Mouse (Mus musculus): Measurements from ENCODE around the gene Ccdc62. TPM values are rescaled to one million over a fixed set of nuclear protein-coding genes. Genes with fewer than 3 reads are reported as not detected.

Gene Ccdc62
- 5.0 and 6.6 TPM in 2 replicates for polyA plus RNA-seq (2015; fragmentation: Nextera tagmentation; extraction: Ambion mirVana)

GRCm38 (mm10) chr5:123930508-123930989 lies at the start of gene Ccdc62:
Gene Ccdc62 (plus strand): TSS chr5:123930679.
- peak; percentile 97 for ATAC-seq (ENCODE audit: low FRiP score)
- WGBS = under 1% methylated on average over 56 of the region's 56 CpGs
- H3K9ac ChIP-seq (replicated peaks) = peak within 1 kb of the TSS; percentile 94

GRCm38 (mm10) chr5:123880778-123881177 lies 49.7 kb upstream of the Ccdc62 start:
- H3K4me3 ChIP-seq (replicated peaks) = no peak overlapping the region
- no peaks in the 10 kb centered on the region for H3K27me3 ChIP-seq (replicated peaks)
- H3K4me2 ChIP-seq = no peak overlapping the region
- no peaks in the 10 kb centered on the region for H3K4me1 ChIP-seq
- 80% methylated on average over 14 of the region's 14 CpGs for WGBS
- no peak overlapping the region for H3K27ac ChIP-seq (replicated peaks)
- no peaks in the 10 kb centered on the region for H3K9me3 ChIP-seq (replicated peaks)
- no peaks in the 10 kb centered on the region for H3K36me3 ChIP-seq
- no peak overlapping the region for H3K9ac ChIP-seq (replicated peaks)
- ATAC-seq (ENCODE audit: low FRiP score) = no peak

More at GRCm38 (mm10) chr5:123930508-123930989, at the start of gene Ccdc62:
- peak within 1 kb of the TSS; percentile 70 for H3K4me2 ChIP-seq
- H3K36me3 ChIP-seq = peaks cover 28% of the 10 kb centered on the region
- H3K4me3 ChIP-seq (replicated peaks) = peak within 1 kb of the TSS; percentile 79
- peaks cover 8% of the 10 kb centered on the region; the same call in 1 of the 2 replicates for H3K4me1 ChIP-seq
- H3K9me3 ChIP-seq (replicated peaks) = no peaks in the 10 kb centered on the region
- no peaks in the 10 kb centered on the region for H3K27me3 ChIP-seq (replicated peaks)
- peak within 1 kb of the TSS; percentile 92 for H3K27ac ChIP-seq (replicated peaks)

- Histone ChIP-seq H3K4me2 (no peak overlapping the region), H3K4me3 (replicated peaks) (no peak overlapping the region), H3K9ac (replicated peaks) (no peak overlapping the region), H3K36me3 (no peaks in the 10 kb centered on the region), H3K9me3 (replicated peaks) (no peaks in the 10 kb centered on the region), H3K4me1 (no peaks in the 10 kb centered on the region), H3K27ac (replicated peaks) (no peak overlapping the region), H3K27me3 (replicated peaks) (no peaks in the 10 kb centered on the region)
- 79% methylated on average over 7 of the region's 7 CpGs for WGBS
- no peak for ATAC-seq (ENCODE audit: low FRiP score)
Observed at GRCm38 (mm10) chr5:123883891-123884290, 46.6 kb upstream of the Ccdc62 start.

GRCm38 (mm10) chr5:123884332-123884731 lies 46.1 kb upstream of the Ccdc62 start:
- Histone ChIP-seq H3K27ac (replicated peaks) (no peak overlapping the region), H3K9ac (replicated peaks) (no peak overlapping the region), H3K4me3 (replicated peaks) (no peak overlapping the region), H3K9me3 (replicated peaks) (no peaks in the 10 kb centered on the region), H3K4me1 (no peaks in the 10 kb centered on the region), H3K4me2 (no peak overlapping the region), H3K36me3 (no peaks in the 10 kb centered on the region), H3K27me3 (replicated peaks) (no peaks in the 10 kb centered on the region)
- 82% methylated on average over 10 of the region's 10 CpGs for WGBS
- ATAC-seq (ENCODE audit: low FRiP score) = no peak

- no peaks in the 10 kb centered on the region for H3K27me3 ChIP-seq (replicated peaks)
- H3K4me3 ChIP-seq (replicated peaks) = no peak overlapping the region
- H3K4me1 ChIP-seq = no peaks in the 10 kb centered on the region
- ATAC-seq (ENCODE audit: low FRiP score) = no peak
- no peak overlapping the region for H3K9ac ChIP-seq (replicated peaks)
- no peak overlapping the region for H3K27ac ChIP-seq (replicated peaks)
- no peaks in the 10 kb centered on the region for H3K9me3 ChIP-seq (replicated peaks)
- no peaks in the 10 kb centered on the region for H3K36me3 ChIP-seq
- 77% methylated on average over 3 of the region's 3 CpGs for WGBS
- H3K4me2 ChIP-seq = no peak overlapping the region
Observed at GRCm38 (mm10) chr5:123886365-123886764, 44.1 kb upstream of the Ccdc62 start.

- Histone ChIP-seq H3K36me3 (no peaks in the 10 kb centered on the region), H3K4me1 (no peaks in the 10 kb centered on the region), H3K4me3 (replicated peaks) (no peak overlapping the region), H3K27ac (replicated peaks) (no peak overlapping the region), H3K9ac (replicated peaks) (no peak overlapping the region), H3K4me2 (no peak overlapping the region), H3K27me3 (replicated peaks) (no peaks in the 10 kb centered on the region), H3K9me3 (replicated peaks) (no peaks in the 10 kb centered on the region)
- ATAC-seq (ENCODE audit: low FRiP score) = no peak
- WGBS = 79% methylated on average over 2 of the region's 2 CpGs
Observed at GRCm38 (mm10) chr5:123890312-123890711, 40.2 kb upstream of the Ccdc62 start.

GRCm38 (mm10) chr5:123890987-123891386 lies 39.5 kb upstream of the Ccdc62 start:
- Histone ChIP-seq H3K4me1 (no peaks in the 10 kb centered on the region), H3K9ac (replicated peaks) (no peak overlapping the region), H3K36me3 (no peaks in the 10 kb centered on the region), H3K4me2 (no peak overlapping the region), H3K27ac (replicated peaks) (no peak overlapping the region), H3K27me3 (replicated peaks) (no peaks in the 10 kb centered on the region), H3K9me3 (replicated peaks) (no peaks in the 10 kb centered on the region), H3K4me3 (replicated peaks) (no peak overlapping the region)
- 78% methylated on average over 5 of the region's 5 CpGs for WGBS
- ATAC-seq (ENCODE audit: low FRiP score) = no peak

GRCm38 (mm10) chr5:123891669-123892068 lies 38.8 kb upstream of the Ccdc62 start:
- Histone ChIP-seq H3K9me3 (replicated peaks) (no peaks in the 10 kb centered on the region), H3K27ac (replicated peaks) (no peak overlapping the region), H3K4me1 (no peaks in the 10 kb centered on the region), H3K4me2 (no peak overlapping the region), H3K27me3 (replicated peaks) (no peaks in the 10 kb centered on the region), H3K9ac (replicated peaks) (no peak overlapping the region), H3K36me3 (no peaks in the 10 kb centered on the region), H3K4me3 (replicated peaks) (no peak overlapping the region)
- no peak for ATAC-seq (ENCODE audit: low FRiP score)
- whole genome bisulfite sequencing = 58% methylated on average over 6 of the region's 6 CpGs

- H3K9ac ChIP-seq (replicated peaks) = no peak overlapping the region
- H3K9me3 ChIP-seq (replicated peaks) = no peaks in the 10 kb centered on the region
- H3K27ac ChIP-seq (replicated peaks) = no peak overlapping the region
- 95% methylated on average over 5 of the region's 5 CpGs for WGBS
- ATAC-seq (ENCODE audit: low FRiP score) = no peak
- no peak overlapping the region for H3K4me2 ChIP-seq
- H3K4me1 ChIP-seq = no peaks in the 10 kb centered on the region
- H3K27me3 ChIP-seq (replicated peaks) = no peaks in the 10 kb centered on the region
- no peak overlapping the region for H3K4me3 ChIP-seq (replicated peaks)
- no peaks in the 10 kb centered on the region for H3K36me3 ChIP-seq
Observed at GRCm38 (mm10) chr5:123893520-123893919, 37.0 kb upstream of the Ccdc62 start.

GRCm38 (mm10) chr5:123896395-123896794 lies 34.1 kb upstream of the Ccdc62 start:
- Histone ChIP-seq H3K4me1 (no peaks in the 10 kb centered on the region), H3K4me2 (no peak overlapping the region), H3K9ac (replicated peaks) (no peak overlapping the region), H3K36me3 (no peaks in the 10 kb centered on the region), H3K4me3 (replicated peaks) (no peak overlapping the region), H3K27me3 (replicated peaks) (no peaks in the 10 kb centered on the region), H3K27ac (replicated peaks) (no peak overlapping the region), H3K9me3 (replicated peaks) (no peaks in the 10 kb centered on the region)
- 89% methylated on average over 11 of the region's 11 CpGs for WGBS
- no peak for ATAC-seq (ENCODE audit: low FRiP score)

GRCm38 (mm10) chr5:123897352-123897751 lies 33.1 kb upstream of the Ccdc62 start:
- H3K4me1 ChIP-seq = no peaks in the 10 kb centered on the region
- no peaks in the 10 kb centered on the region for H3K9me3 ChIP-seq (replicated peaks)
- no peak for ATAC-seq (ENCODE audit: low FRiP score)
- 84% methylated on average over 13 of the region's 13 CpGs for WGBS
- no peak overlapping the region for H3K9ac ChIP-seq (replicated peaks)
- no peaks in the 10 kb centered on the region for H3K36me3 ChIP-seq
- H3K27me3 ChIP-seq (replicated peaks) = no peaks in the 10 kb centered on the region
- no peak overlapping the region for H3K4me2 ChIP-seq
- H3K4me3 ChIP-seq (replicated peaks) = no peak overlapping the region
- H3K27ac ChIP-seq (replicated peaks) = no peak overlapping the region

- 77% methylated on average over 11 of the region's 11 CpGs for WGBS
Observed at GRCm38 (mm10) chr5:123904059-123904672, 26.3 kb upstream of the Ccdc62 start.

More at GRCm38 (mm10) chr5:123904059-123904672, 26.3 kb upstream of the Ccdc62 start:
- Histone ChIP-seq H3K36me3 (peaks cover 7% of the 10 kb centered on the region), H3K27me3 (replicated peaks) (no peaks in the 10 kb centered on the region), H3K9me3 (replicated peaks) (no peaks in the 10 kb centered on the region), H3K4me2 (no peak overlapping the region), H3K27ac (replicated peaks) (no peak overlapping the region), H3K9ac (replicated peaks) (no peak overlapping the region), H3K4me3 (replicated peaks) (no peak overlapping the region), H3K4me1 (peaks cover 21% of the 10 kb centered on the region)
- no peak for ATAC-seq (ENCODE audit: low FRiP score)
